Mouse (Mus musculus): ENCODE data around the gene Slco4a1. TPM values are rescaled to one million over a fixed set of nuclear protein-coding genes. Genes with fewer than 3 reads are reported as not detected.

The Slco4a1 gene
- polyA plus RNA-seq, 1 experiment from 2014 or later, result 1.7 TPM

- Histone ChIP-seq H3K9ac (ENCODE audit: low read depth, low read length) (0 out of 2 replicates have a peak overlapping the region, but pooled peaks have one; percentile 37), H3K9me3 (replicated peaks; ENCODE audit: control insufficient read depth, low read length, poor library complexity, severe bottlenecking) (no peaks in the 10 kb centered on the region), H3K4me2 (ENCODE audit: low read length) (no peak overlapping the region), H3K4me1 (ENCODE audit: control insufficient read depth, insufficient read depth, low read length) (peaks cover 5% of the 10 kb centered on the region), H3K4me3 (ENCODE audit: low read depth, low read length) (no peak overlapping the region), H3K27ac (ENCODE audit: low read length) (no peak overlapping the region), H3K27me3 (ENCODE audit: control insufficient read depth, insufficient read depth, low read depth, low read length) (peaks cover 15% of the 10 kb centered on the region), H3K36me3 (ENCODE audit: control insufficient read depth, insufficient read depth, low read length) (no peaks in the 10 kb centered on the region)
- no peak for ATAC-seq
- WGBS, result 45% methylated on average over 8 of the region's 8 CpGs
These were observed 4.8 kb downstream of the Slco4a1 start for GRCm38 (mm10) chr2:180460801-180461200.

GRCm38 (mm10) chr2:180462593-180462992 lies 6.5 kb downstream of the Slco4a1 start:
- no peak overlapping the region for H3K9ac ChIP-seq (ENCODE audit: low read depth, low read length)
- H3K27me3 ChIP-seq (ENCODE audit: control insufficient read depth, insufficient read depth, low read depth, low read length), result peaks cover 11% of the 10 kb centered on the region
- H3K4me2 ChIP-seq (ENCODE audit: low read length), result no peak overlapping the region
- H3K9me3 ChIP-seq (replicated peaks; ENCODE audit: control insufficient read depth, low read length, poor library complexity, severe bottlenecking), result no peaks in the 10 kb centered on the region
- no peaks in the 10 kb centered on the region for H3K36me3 ChIP-seq (ENCODE audit: control insufficient read depth, insufficient read depth, low read length)
- no peaks in the 10 kb centered on the region; the same call in 1 of the 2 replicates for H3K4me1 ChIP-seq (ENCODE audit: control insufficient read depth, insufficient read depth, low read length)
- no peak overlapping the region for H3K27ac ChIP-seq (ENCODE audit: low read length)
- ATAC-seq, result no peak
- no peak overlapping the region for H3K4me3 ChIP-seq (ENCODE audit: low read depth, low read length)
- 82% methylated on average over 8 of the region's 8 CpGs for whole genome bisulfite sequencing

- no peaks in the 10 kb centered on the region for H3K9me3 ChIP-seq (replicated peaks; ENCODE audit: control insufficient read depth, low read length, poor library complexity, severe bottlenecking)
- H3K36me3 ChIP-seq (ENCODE audit: control insufficient read depth, insufficient read depth, low read length), result no peaks in the 10 kb centered on the region
- H3K27me3 ChIP-seq (ENCODE audit: control insufficient read depth, insufficient read depth, low read depth, low read length), result no peaks in the 10 kb centered on the region
- H3K9ac ChIP-seq (ENCODE audit: low read depth, low read length), result no peak overlapping the region
- ATAC-seq, result no peak
- H3K4me3 ChIP-seq (ENCODE audit: low read depth, low read length), result no peak overlapping the region
- 54% methylated on average over 7 of the region's 7 CpGs for WGBS
- H3K4me1 ChIP-seq (ENCODE audit: control insufficient read depth, insufficient read depth, low read length), result no peaks in the 10 kb centered on the region
- no peak overlapping the region for H3K4me2 ChIP-seq (ENCODE audit: low read length)
- no peak overlapping the region for H3K27ac ChIP-seq (ENCODE audit: low read length)
These were observed 10.5 kb downstream of the Slco4a1 start for GRCm38 (mm10) chr2:180466505-180466904.

- H3K9ac ChIP-seq (ENCODE audit: low read depth, low read length), result no peak overlapping the region
These were observed 12.8 kb downstream of the Slco4a1 start for GRCm38 (mm10) chr2:180468871-180469270.

GRCm38 (mm10) chr2:180469768-180470167 lies 13.7 kb downstream of the Slco4a1 start:
- Histone ChIP-seq H3K4me1 (ENCODE audit: control insufficient read depth, insufficient read depth, low read length) (no peaks in the 10 kb centered on the region), H3K4me3 (ENCODE audit: low read depth, low read length) (no peak overlapping the region), H3K4me2 (ENCODE audit: low read length) (no peak overlapping the region), H3K9ac (ENCODE audit: low read depth, low read length) (no peak overlapping the region), H3K9me3 (replicated peaks; ENCODE audit: control insufficient read depth, low read length, poor library complexity, severe bottlenecking) (no peaks in the 10 kb centered on the region), H3K27ac (ENCODE audit: low read length) (no peak overlapping the region), H3K36me3 (ENCODE audit: control insufficient read depth, insufficient read depth, low read length) (no peaks in the 10 kb centered on the region), H3K27me3 (ENCODE audit: control insufficient read depth, insufficient read depth, low read depth, low read length) (no peaks in the 10 kb centered on the region)
- ATAC-seq, result no peak
- WGBS, result 74% methylated on average over 9 of the region's 9 CpGs

More at GRCm38 (mm10) chr2:180468871-180469270, 12.8 kb downstream of the Slco4a1 start:
- 93% methylated on average over 8 of the region's 8 CpGs for WGBS
- Histone ChIP-seq H3K9me3 (replicated peaks; ENCODE audit: control insufficient read depth, low read length, poor library complexity, severe bottlenecking) (no peaks in the 10 kb centered on the region), H3K36me3 (ENCODE audit: control insufficient read depth, insufficient read depth, low read length) (no peaks in the 10 kb centered on the region), H3K4me1 (ENCODE audit: control insufficient read depth, insufficient read depth, low read length) (no peaks in the 10 kb centered on the region), H3K27ac (ENCODE audit: low read length) (no peak overlapping the region), H3K4me3 (ENCODE audit: low read depth, low read length) (no peak overlapping the region), H3K27me3 (ENCODE audit: control insufficient read depth, insufficient read depth, low read depth, low read length) (no peaks in the 10 kb centered on the region), H3K4me2 (ENCODE audit: low read length) (no peak overlapping the region)
- ATAC-seq, result no peak

- H3K27me3 ChIP-seq (ENCODE audit: control insufficient read depth, insufficient read depth, low read depth, low read length), result no peaks in the 10 kb centered on the region
- peak; percentile 57 for ATAC-seq
- 5% methylated on average over 21 of the region's 21 CpGs for WGBS
- H3K36me3 ChIP-seq (ENCODE audit: control insufficient read depth, insufficient read depth, low read length), result no peaks in the 10 kb centered on the region
- no peak overlapping the region for H3K4me2 ChIP-seq (ENCODE audit: low read length)
- H3K9me3 ChIP-seq (replicated peaks; ENCODE audit: control insufficient read depth, low read length, poor library complexity, severe bottlenecking), result no peaks in the 10 kb centered on the region
- H3K4me1 ChIP-seq (ENCODE audit: control insufficient read depth, insufficient read depth, low read length), result no peaks in the 10 kb centered on the region
- no peak overlapping the region for H3K9ac ChIP-seq (ENCODE audit: low read depth, low read length)
- H3K4me3 ChIP-seq (ENCODE audit: low read depth, low read length), result no peak overlapping the region
- H3K27ac ChIP-seq (ENCODE audit: low read length), result no peak overlapping the region
These were observed 16.4 kb downstream of the Slco4a1 start for GRCm38 (mm10) chr2:180472306-180473079.

GRCm38 (mm10) chr2:180473080-180473440 lies 17.0 kb downstream of the Slco4a1 start:
- no peak overlapping the region for H3K4me3 ChIP-seq (ENCODE audit: low read depth, low read length)
- no peak overlapping the region for H3K27ac ChIP-seq (ENCODE audit: low read length)
- H3K9me3 ChIP-seq (replicated peaks; ENCODE audit: control insufficient read depth, low read length, poor library complexity, severe bottlenecking), result no peaks in the 10 kb centered on the region
- no peaks in the 10 kb centered on the region for H3K36me3 ChIP-seq (ENCODE audit: control insufficient read depth, insufficient read depth, low read length)
- no peak overlapping the region for H3K4me2 ChIP-seq (ENCODE audit: low read length)
- ATAC-seq, result peak; percentile 80
- no peak overlapping the region for H3K9ac ChIP-seq (ENCODE audit: low read depth, low read length)
- no peaks in the 10 kb centered on the region for H3K27me3 ChIP-seq (ENCODE audit: control insufficient read depth, insufficient read depth, low read depth, low read length)
- H3K4me1 ChIP-seq (ENCODE audit: control insufficient read depth, insufficient read depth, low read length), result no peaks in the 10 kb centered on the region
- 33% methylated on average over 7 of the region's 7 CpGs for WGBS

GRCm38 (mm10) chr2:180474864-180475263 lies 18.8 kb downstream of the Slco4a1 start:
- no peaks in the 10 kb centered on the region for H3K9me3 ChIP-seq (replicated peaks; ENCODE audit: control insufficient read depth, low read length, poor library complexity, severe bottlenecking)
- ATAC-seq, result no peak
- no peak overlapping the region for H3K9ac ChIP-seq (ENCODE audit: low read depth, low read length)
- no peaks in the 10 kb centered on the region for H3K27me3 ChIP-seq (ENCODE audit: control insufficient read depth, insufficient read depth, low read depth, low read length)
- H3K27ac ChIP-seq (ENCODE audit: low read length), result no peak overlapping the region
- H3K36me3 ChIP-seq (ENCODE audit: control insufficient read depth, insufficient read depth, low read length), result no peaks in the 10 kb centered on the region
- H3K4me1 ChIP-seq (ENCODE audit: control insufficient read depth, insufficient read depth, low read length), result no peaks in the 10 kb centered on the region
- WGBS, result 90% methylated on average over 3 of the region's 3 CpGs
- no peak overlapping the region for H3K4me3 ChIP-seq (ENCODE audit: low read depth, low read length)
- no peak overlapping the region for H3K4me2 ChIP-seq (ENCODE audit: low read length)

- peak overlapping the region; percentile 18 for H3K4me2 ChIP-seq (ENCODE audit: low read length)
- WGBS, result 2% methylated on average over 16 of the region's 16 CpGs
- H3K9ac ChIP-seq (ENCODE audit: low read depth, low read length), result 0 out of 2 replicates have a peak overlapping the region, but pooled peaks have one; percentile 16
- H3K4me3 ChIP-seq (ENCODE audit: low read depth, low read length), result no peak overlapping the region
- ATAC-seq, result peak; percentile 29; the same call in 1 of the 2 replicates
- H3K27me3 ChIP-seq (ENCODE audit: control insufficient read depth, insufficient read depth, low read depth, low read length), result no peaks in the 10 kb centered on the region; the same call in 1 of the 2 replicates
- H3K36me3 ChIP-seq (ENCODE audit: control insufficient read depth, insufficient read depth, low read length), result no peaks in the 10 kb centered on the region
- no peaks in the 10 kb centered on the region for H3K9me3 ChIP-seq (replicated peaks; ENCODE audit: control insufficient read depth, low read length, poor library complexity, severe bottlenecking)
- no peak overlapping the region for H3K27ac ChIP-seq (ENCODE audit: low read length)
- H3K4me1 ChIP-seq (ENCODE audit: control insufficient read depth, insufficient read depth, low read length), result peaks cover 13% of the 10 kb centered on the region; the same call in 1 of the 2 replicates
These were observed 26.2 kb downstream of the Slco4a1 start for GRCm38 (mm10) chr2:180482274-180482673.

Measured in midbrain, embryonic 16.5 days (tissue).